Mouse (Mus musculus): ENCODE data around the gene Smyd3. TPM values are rescaled to one million over a fixed set of nuclear protein-coding genes. Genes with fewer than 3 reads are reported as not detected.
"Not testable (repeated sequence)": the region's sequence is repeated elsewhere in the genome, so short reads cannot be mapped to it uniquely, and the experiment has no call there.

The Smyd3 gene
- polyA plus RNA-seq, 1 experiment from 2014 or later: 24.0 TPM

DNA sequence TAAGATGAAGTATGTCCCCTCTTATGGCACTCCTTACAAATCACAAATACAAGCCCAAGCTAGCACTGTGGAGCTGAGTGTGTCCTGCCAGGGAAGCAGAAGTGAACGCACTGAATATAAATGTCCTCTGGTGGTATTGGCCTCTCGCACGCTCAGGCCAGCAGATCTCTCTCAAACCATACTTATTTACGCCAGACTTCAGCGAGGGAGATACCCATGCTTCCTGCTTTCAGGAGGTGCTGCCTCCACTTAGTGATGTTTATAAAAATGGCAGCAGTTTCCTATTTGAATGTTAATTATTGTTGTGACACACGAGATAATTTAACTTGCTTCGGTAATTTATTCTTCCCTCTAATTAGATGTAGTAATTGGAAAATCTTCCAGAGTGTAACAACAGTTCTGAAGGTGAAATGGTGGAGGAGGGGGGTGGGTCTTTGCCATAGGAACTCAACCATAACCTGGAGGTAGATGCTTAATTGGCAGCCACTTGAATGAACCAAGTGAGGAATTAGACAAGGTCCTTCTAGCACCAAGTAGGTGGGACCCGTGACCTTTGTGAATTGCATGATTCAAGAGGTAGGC lies 224.0 kb downstream of the Smyd3 start:
- 86% methylated on average over 8 of the region's 8 CpGs for WGBS
- Histone ChIP-seq H3K9ac (replicated peaks; ENCODE audit: low read depth, low read length) (no peak overlapping the region), H3K27ac (ENCODE audit: low read length) (no peak overlapping the region), H3K4me1 (ENCODE audit: control insufficient read depth, insufficient read depth, low read length) (no peaks in the 10 kb centered on the region), H3K4me2 (replicated peaks; ENCODE audit: low read depth, low read length) (no peak overlapping the region), H3K36me3 (ENCODE audit: control insufficient read depth, insufficient read depth, low read length) (no peaks in the 10 kb centered on the region), H3K27me3 (ENCODE audit: control insufficient read depth, insufficient read depth, low read length) (no peaks in the 10 kb centered on the region), H3K4me3 (ENCODE audit: low read depth, low read length) (no peak overlapping the region), H3K9me3 (ENCODE audit: control insufficient read depth, low read depth, low read length) (no peaks in the 10 kb centered on the region)
- no peak for ATAC-seq (ENCODE audit: insufficient number of reproducible peaks, insufficient read depth, low FRiP score, low read depth)

DNA sequence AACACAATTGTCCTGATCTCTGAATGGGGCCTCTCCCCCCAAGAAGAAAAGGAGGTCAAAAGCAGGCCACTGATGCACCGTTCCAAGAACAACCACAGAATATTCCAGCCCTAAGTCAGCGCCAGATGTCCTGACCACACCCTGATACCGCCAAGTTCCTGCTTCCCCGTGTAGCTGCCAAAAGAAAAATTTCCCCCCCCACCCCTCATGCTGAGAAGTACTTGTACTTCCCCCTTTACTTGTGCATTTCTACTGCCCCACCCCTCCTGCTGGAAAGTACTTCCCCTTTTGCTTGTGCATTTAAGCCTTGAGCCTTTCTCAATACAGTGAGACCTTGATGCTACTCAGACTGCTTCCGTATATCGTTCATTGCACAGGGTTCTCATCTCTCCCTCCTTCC lies 227.7 kb downstream of the Smyd3 start:
- not testable (repeated sequence) for H3K36me3 ChIP-seq (ENCODE audit: control insufficient read depth, insufficient read depth, low read length); H3K4me1 ChIP-seq (ENCODE audit: control insufficient read depth, insufficient read depth, low read length); H3K4me3 ChIP-seq (ENCODE audit: low read depth, low read length); ATAC-seq (ENCODE audit: insufficient number of reproducible peaks, insufficient read depth, low FRiP score, low read depth); H3K27me3 ChIP-seq (ENCODE audit: control insufficient read depth, insufficient read depth, low read length); H3K27ac ChIP-seq (ENCODE audit: low read length); H3K9me3 ChIP-seq (ENCODE audit: control insufficient read depth, low read depth, low read length); H3K4me2 ChIP-seq (replicated peaks; ENCODE audit: low read depth, low read length); H3K9ac ChIP-seq (replicated peaks; ENCODE audit: low read depth, low read length)
- WGBS: 83% methylated on average over 6 of the region's 6 CpGs

DNA sequence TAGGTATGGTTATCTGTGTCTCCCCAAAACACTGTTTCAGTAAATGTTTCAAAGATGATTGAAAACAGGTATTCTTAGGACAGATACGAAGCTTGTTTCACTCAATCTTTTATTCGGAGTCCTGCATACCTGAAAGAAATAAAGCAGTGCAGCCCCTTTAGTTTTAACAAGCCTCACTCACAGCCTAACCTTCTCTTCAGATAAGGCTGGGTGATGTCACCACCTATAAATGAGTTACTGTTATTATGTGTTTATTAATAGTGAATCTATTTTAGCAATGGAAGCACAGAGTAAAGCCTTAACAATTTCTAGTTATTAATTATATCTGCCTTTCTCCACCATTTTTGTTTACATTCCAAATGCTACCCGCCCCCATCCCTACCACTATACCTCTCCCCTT lies 228.1 kb downstream of the Smyd3 start:
- H3K4me2 ChIP-seq (replicated peaks; ENCODE audit: low read depth, low read length): no peak overlapping the region
- H3K36me3 ChIP-seq (ENCODE audit: control insufficient read depth, insufficient read depth, low read length): no peaks in the 10 kb centered on the region
- no peak for ATAC-seq (ENCODE audit: insufficient number of reproducible peaks, insufficient read depth, low FRiP score, low read depth)
- WGBS: 67% methylated on average over 3 of the region's 3 CpGs
- no peak overlapping the region for H3K27ac ChIP-seq (ENCODE audit: low read length)
- H3K27me3 ChIP-seq (ENCODE audit: control insufficient read depth, insufficient read depth, low read length): no peaks in the 10 kb centered on the region
- H3K9me3 ChIP-seq (ENCODE audit: control insufficient read depth, low read depth, low read length): no peaks in the 10 kb centered on the region
- H3K4me3 ChIP-seq (ENCODE audit: low read depth, low read length): no peak overlapping the region
- H3K9ac ChIP-seq (replicated peaks; ENCODE audit: low read depth, low read length): no peak overlapping the region
- no peaks in the 10 kb centered on the region for H3K4me1 ChIP-seq (ENCODE audit: control insufficient read depth, insufficient read depth, low read length)

DNA sequence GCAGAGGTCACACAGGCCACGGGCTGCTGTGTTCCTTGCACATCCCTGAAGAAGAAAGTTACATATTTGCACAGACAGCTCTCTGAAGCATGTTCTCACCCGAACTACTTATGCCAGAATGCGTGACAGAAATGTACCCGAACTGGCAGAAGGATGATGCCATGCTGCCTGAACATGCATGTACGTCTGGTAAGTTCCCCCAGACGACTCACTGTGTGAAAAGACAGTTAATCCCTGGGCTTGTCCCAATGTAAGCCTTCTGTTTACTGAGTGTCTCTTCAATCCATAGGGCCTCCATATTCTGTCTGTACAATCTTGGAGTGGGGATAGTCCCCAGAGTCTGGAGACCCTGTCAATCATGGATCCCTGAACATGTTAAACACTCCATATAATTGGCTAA lies 231.1 kb downstream of the Smyd3 start:
- H3K9ac ChIP-seq (replicated peaks; ENCODE audit: low read depth, low read length): no peak overlapping the region
- H3K36me3 ChIP-seq (ENCODE audit: control insufficient read depth, insufficient read depth, low read length): no peaks in the 10 kb centered on the region
- ATAC-seq (ENCODE audit: insufficient number of reproducible peaks, insufficient read depth, low FRiP score, low read depth): no peak
- H3K4me1 ChIP-seq (ENCODE audit: control insufficient read depth, insufficient read depth, low read length): 0 out of 2 replicates have a peak, but pooled peaks cover 3% of the 10 kb centered on the region
- no peaks in the 10 kb centered on the region for H3K9me3 ChIP-seq (ENCODE audit: control insufficient read depth, low read depth, low read length)
- H3K4me3 ChIP-seq (ENCODE audit: low read depth, low read length): no peak overlapping the region
- no peak overlapping the region for H3K4me2 ChIP-seq (replicated peaks; ENCODE audit: low read depth, low read length)
- H3K27me3 ChIP-seq (ENCODE audit: control insufficient read depth, insufficient read depth, low read length): no peaks in the 10 kb centered on the region
- no peak overlapping the region for H3K27ac ChIP-seq (ENCODE audit: low read length)
- 88% methylated on average over 6 of the region's 6 CpGs for WGBS

DNA sequence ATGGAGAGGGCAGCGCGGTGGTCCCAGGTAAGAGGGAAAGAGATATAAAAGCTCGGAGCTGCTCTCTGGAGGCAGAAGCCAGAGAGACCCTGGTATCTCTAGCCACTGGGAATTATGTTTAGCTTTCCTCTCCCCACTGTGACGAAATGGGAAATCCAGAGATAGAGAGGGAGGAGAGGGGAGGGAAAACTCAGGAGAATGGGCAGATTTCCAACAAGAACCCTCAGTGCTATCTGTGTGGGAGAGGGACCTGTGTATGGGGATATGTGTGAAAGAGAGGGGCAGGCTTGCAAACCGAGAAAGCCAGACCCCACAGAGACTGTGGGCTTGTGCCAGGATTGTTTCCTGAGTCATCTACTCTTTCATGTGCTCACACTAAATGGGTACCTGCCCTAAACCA lies 235.0 kb downstream of the Smyd3 start:
- 65% methylated on average over 5 of the region's 5 CpGs for WGBS
- Histone ChIP-seq H3K9ac (replicated peaks; ENCODE audit: low read depth, low read length) (no peak overlapping the region), H3K4me2 (replicated peaks; ENCODE audit: low read depth, low read length) (no peak overlapping the region), H3K4me1 (ENCODE audit: control insufficient read depth, insufficient read depth, low read length) (0 out of 2 replicates have a peak, but pooled peaks cover 3% of the 10 kb centered on the region), H3K36me3 (ENCODE audit: control insufficient read depth, insufficient read depth, low read length) (no peaks in the 10 kb centered on the region), H3K27me3 (ENCODE audit: control insufficient read depth, insufficient read depth, low read length) (no peaks in the 10 kb centered on the region), H3K9me3 (ENCODE audit: control insufficient read depth, low read depth, low read length) (no peaks in the 10 kb centered on the region), H3K27ac (ENCODE audit: low read length) (no peak overlapping the region), H3K4me3 (ENCODE audit: low read depth, low read length) (no peak overlapping the region)
- ATAC-seq (ENCODE audit: insufficient number of reproducible peaks, insufficient read depth, low FRiP score, low read depth): no peak

DNA sequence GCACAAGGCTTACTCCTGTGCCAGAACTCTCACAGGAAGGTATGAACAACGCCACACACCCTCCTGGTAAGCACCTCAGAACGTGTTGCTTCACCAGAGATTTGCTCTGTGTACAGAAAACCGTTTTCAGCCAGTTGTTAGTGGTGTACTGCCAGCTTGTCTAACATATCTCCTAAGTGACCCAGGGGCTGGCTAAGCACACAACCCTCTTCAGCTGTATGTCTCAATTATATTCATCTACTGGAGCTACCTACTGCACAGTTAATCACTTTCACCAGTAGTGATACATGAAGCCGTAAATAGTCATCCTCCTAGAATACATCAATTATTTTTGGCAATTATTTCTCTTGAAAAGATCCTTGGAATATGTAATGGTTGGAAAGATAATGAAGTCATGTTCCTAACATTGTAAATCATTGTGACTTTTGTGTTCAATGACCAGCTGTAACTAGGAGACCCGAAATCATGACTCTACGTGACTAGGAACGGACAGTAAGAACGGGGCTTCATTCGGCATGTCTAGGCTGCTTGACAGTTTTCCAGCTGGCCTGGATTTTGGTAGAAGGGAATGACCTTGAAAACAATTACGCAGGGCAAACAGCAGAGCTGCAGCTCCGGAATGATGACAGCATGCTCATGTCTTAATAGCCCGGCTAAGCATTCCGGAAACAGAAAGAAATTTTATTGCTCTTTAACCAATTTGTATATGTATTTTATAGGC lies 236.3 kb downstream of the Smyd3 start:
- no peak overlapping the region for H3K4me2 ChIP-seq (replicated peaks; ENCODE audit: low read depth, low read length)
- H3K4me1 ChIP-seq (ENCODE audit: control insufficient read depth, insufficient read depth, low read length): 0 out of 2 replicates have a peak, but pooled peaks cover 3% of the 10 kb centered on the region
- H3K4me3 ChIP-seq (ENCODE audit: low read depth, low read length): no peak overlapping the region
- H3K9ac ChIP-seq (replicated peaks; ENCODE audit: low read depth, low read length): no peak overlapping the region
- H3K36me3 ChIP-seq (ENCODE audit: control insufficient read depth, insufficient read depth, low read length): no peaks in the 10 kb centered on the region
- no peak for ATAC-seq (ENCODE audit: insufficient number of reproducible peaks, insufficient read depth, low FRiP score, low read depth)
- H3K9me3 ChIP-seq (ENCODE audit: control insufficient read depth, low read depth, low read length): no peaks in the 10 kb centered on the region
- WGBS: 54% methylated on average over 13 of the region's 13 CpGs
- no peaks in the 10 kb centered on the region for H3K27me3 ChIP-seq (ENCODE audit: control insufficient read depth, insufficient read depth, low read length)
- H3K27ac ChIP-seq (ENCODE audit: low read length): no peak overlapping the region

DNA sequence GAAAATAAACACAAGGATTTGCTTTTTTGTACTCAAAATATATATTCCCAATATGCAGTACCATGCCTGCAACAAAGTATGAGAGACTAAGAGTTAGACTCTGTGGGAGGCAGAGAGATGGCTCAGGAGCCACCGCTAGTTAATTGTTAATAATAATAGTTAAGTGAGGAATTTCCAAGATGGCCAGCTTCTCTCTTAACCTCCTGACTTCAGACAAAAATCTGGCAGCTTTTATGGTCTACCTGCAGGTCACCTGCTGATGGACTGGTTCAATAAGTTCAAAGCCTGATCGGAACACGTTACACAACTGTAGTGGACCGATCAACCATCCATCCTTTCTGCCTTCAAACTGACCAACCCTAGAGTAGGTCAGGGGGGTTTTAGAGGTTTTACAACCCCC lies 238.7 kb downstream of the Smyd3 start:
- Histone ChIP-seq H3K36me3 (ENCODE audit: control insufficient read depth, insufficient read depth, low read length) (no peaks in the 10 kb centered on the region), H3K9me3 (ENCODE audit: control insufficient read depth, low read depth, low read length) (no peaks in the 10 kb centered on the region), H3K4me1 (ENCODE audit: control insufficient read depth, insufficient read depth, low read length) (0 out of 2 replicates have a peak, but pooled peaks cover 3% of the 10 kb centered on the region), H3K27me3 (ENCODE audit: control insufficient read depth, insufficient read depth, low read length) (no peaks in the 10 kb centered on the region), H3K9ac (replicated peaks; ENCODE audit: low read depth, low read length) (no peak overlapping the region), H3K4me2 (replicated peaks; ENCODE audit: low read depth, low read length) (no peak overlapping the region), H3K27ac (ENCODE audit: low read length) (no peak overlapping the region), H3K4me3 (ENCODE audit: low read depth, low read length) (no peak overlapping the region)
- ATAC-seq (ENCODE audit: insufficient number of reproducible peaks, insufficient read depth, low FRiP score, low read depth): no peak
- WGBS: 88% methylated on average over 4 of the region's 4 CpGs

DNA sequence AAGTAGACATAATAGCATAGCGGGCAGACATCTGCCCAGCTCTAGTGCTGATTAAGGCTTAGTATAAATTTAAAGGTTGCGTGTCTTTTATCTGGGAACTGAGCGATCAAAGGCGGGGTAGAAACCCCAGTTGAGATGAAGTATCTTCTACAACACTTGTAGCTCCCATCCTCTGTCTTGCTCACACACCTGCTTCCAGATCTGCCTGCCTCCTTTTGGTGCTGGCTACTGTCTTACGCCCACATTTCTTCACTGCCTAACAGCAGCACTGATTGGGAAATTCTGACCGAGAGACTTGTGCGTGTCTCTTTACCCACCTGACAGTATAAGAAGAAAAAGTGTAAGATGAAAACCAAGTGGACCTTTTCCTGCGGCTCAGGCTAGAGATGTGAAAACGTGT lies 240.5 kb downstream of the Smyd3 start:
- Histone ChIP-seq H3K4me3 (ENCODE audit: low read depth, low read length) (no peak overlapping the region), H3K27me3 (ENCODE audit: control insufficient read depth, insufficient read depth, low read length) (no peaks in the 10 kb centered on the region), H3K27ac (ENCODE audit: low read length) (no peak overlapping the region), H3K36me3 (ENCODE audit: control insufficient read depth, insufficient read depth, low read length) (no peaks in the 10 kb centered on the region), H3K4me2 (replicated peaks; ENCODE audit: low read depth, low read length) (no peak overlapping the region), H3K4me1 (ENCODE audit: control insufficient read depth, insufficient read depth, low read length) (no peaks in the 10 kb centered on the region), H3K9me3 (ENCODE audit: control insufficient read depth, low read depth, low read length) (no peaks in the 10 kb centered on the region), H3K9ac (replicated peaks; ENCODE audit: low read depth, low read length) (no peak overlapping the region)
- no peak for ATAC-seq (ENCODE audit: insufficient number of reproducible peaks, insufficient read depth, low FRiP score, low read depth)
- 94% methylated on average over 9 of the region's 9 CpGs for WGBS

DNA sequence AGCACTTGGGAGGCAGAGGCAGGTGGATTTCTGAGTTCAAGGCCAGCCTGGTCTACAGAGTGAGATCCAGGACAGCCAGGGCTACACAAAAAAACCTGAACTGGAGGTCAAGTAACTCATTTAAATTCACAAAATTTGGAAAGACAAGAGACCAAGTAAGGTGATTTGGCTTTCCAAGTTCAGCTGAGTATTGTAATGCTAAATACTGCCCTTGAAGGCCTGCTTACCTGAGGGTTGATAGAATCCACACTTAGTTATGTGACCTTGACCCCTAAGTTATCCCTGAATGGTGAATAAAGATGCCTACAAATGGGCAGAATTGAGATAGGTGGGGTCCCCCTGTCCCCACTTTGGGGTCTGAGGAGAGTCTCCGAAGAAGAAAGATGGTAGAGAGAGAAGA lies 241.0 kb downstream of the Smyd3 start:
- 82% methylated on average over 1 of the region's 1 CpGs for WGBS
- no peaks in the 10 kb centered on the region for H3K9me3 ChIP-seq (ENCODE audit: control insufficient read depth, low read depth, low read length)
- H3K27ac ChIP-seq (ENCODE audit: low read length): no peak overlapping the region
- H3K4me2 ChIP-seq (replicated peaks; ENCODE audit: low read depth, low read length): no peak overlapping the region
- no peak overlapping the region for H3K4me3 ChIP-seq (ENCODE audit: low read depth, low read length)
- ATAC-seq (ENCODE audit: insufficient number of reproducible peaks, insufficient read depth, low FRiP score, low read depth): no peak
- H3K27me3 ChIP-seq (ENCODE audit: control insufficient read depth, insufficient read depth, low read length): no peaks in the 10 kb centered on the region
- H3K9ac ChIP-seq (replicated peaks; ENCODE audit: low read depth, low read length): no peak overlapping the region
- no peaks in the 10 kb centered on the region for H3K36me3 ChIP-seq (ENCODE audit: control insufficient read depth, insufficient read depth, low read length)
- no peaks in the 10 kb centered on the region for H3K4me1 ChIP-seq (ENCODE audit: control insufficient read depth, insufficient read depth, low read length)

All from stomach, embryonic 14.5 days (tissue).